Mouse (Mus musculus) CD4-positive, CD25-positive, alpha-beta regulatory T cell, adult 4 months (primary cell): Measurements from ENCODE around the gene Ankrd23. TPM values are rescaled to one million over a fixed set of nuclear protein-coding genes. Genes with fewer than 3 reads are reported as not detected.

Source experiments
- ATAC-seq: one replicate; pipeline ENCODE4 v1.8.0; 2017
- polyA plus RNA-seq, 2 experiments: library from polyadenylated mRNA; unstranded; fragments of 100-300 nt; shearing (Covaris generic); gene quantifications; one replicate each; pipeline ENCODE4 v1.2.1; 2017

Gene Ankrd23
- polyA plus RNA-seq, 2 experiments from 2014 or later = 39.3 to 112 TPM

GRCm38 (mm10) chr1:36563197-36563596, 26.5 kb upstream of the Ankrd23 start:
- no peak for ATAC-seq

GRCm38 (mm10) chr1:36562388-36562787, 25.7 kb upstream of the Ankrd23 start:
- ATAC-seq = no peak

GRCm38 (mm10) chr1:36560903-36561302, 24.2 kb upstream of the Ankrd23 start:
- ATAC-seq = no peak

GRCm38 (mm10) chr1:36559888-36560287, 23.2 kb upstream of the Ankrd23 start:
- ATAC-seq = no peak

- ATAC-seq = no peak
Measured at GRCm38 (mm10) chr1:36559256-36559655, 22.6 kb upstream of the Ankrd23 start.

- peak; percentile 59 for ATAC-seq
Measured at GRCm38 (mm10) chr1:36558031-36558993, 21.6 kb upstream of the Ankrd23 start, which contains the start of gene Sema4c. Sema4c (minus strand) TSS chr1:36558349.

GRCm38 (mm10) chr1:36557457-36558011, 20.9 kb upstream of the Ankrd23 start:
- peak; percentile 18 for ATAC-seq

GRCm38 (mm10) chr1:36556553-36557456, 20.1 kb upstream of the Ankrd23 start:
- ATAC-seq = peak; percentile 61

- no peak for ATAC-seq
Measured at GRCm38 (mm10) chr1:36555798-36556395, 19.2 kb upstream of the Ankrd23 start.

- no peak for ATAC-seq
Measured at GRCm38 (mm10) chr1:36554633-36555399, 18.1 kb upstream of the Ankrd23 start.

- no peak for ATAC-seq
Measured at GRCm38 (mm10) chr1:36552506-36552905, 15.8 kb upstream of the Ankrd23 start.

- ATAC-seq = no peak
Measured at GRCm38 (mm10) chr1:36551904-36552303, 15.2 kb upstream of the Ankrd23 start.

- no peak for ATAC-seq
Measured at GRCm38 (mm10) chr1:36550075-36550863, 13.6 kb upstream of the Ankrd23 start.

- ATAC-seq = no peak
Measured at GRCm38 (mm10) chr1:36549491-36549890, 12.8 kb upstream of the Ankrd23 start.

GRCm38 (mm10) chr1:36548771-36549170, 12.1 kb upstream of the Ankrd23 start:
- ATAC-seq = no peak

GRCm38 (mm10) chr1:36547981-36548598, 11.4 kb upstream of the Ankrd23 start:
- ATAC-seq = no peak

- ATAC-seq = peak; percentile 97
Measured at GRCm38 (mm10) chr1:36546888-36547471, 10.3 kb upstream of the Ankrd23 start, which contains the start of gene Ankrd39. Ankrd39 (minus strand) TSS chr1:36547445.

- no peak for ATAC-seq
Measured at GRCm38 (mm10) chr1:36545845-36546600, 9.3 kb upstream of the Ankrd23 start.

- no peak for ATAC-seq
Measured at GRCm38 (mm10) chr1:36545382-36545781, 8.7 kb upstream of the Ankrd23 start.
